Mouse (Mus musculus) heart, postnatal 4 days (tissue): ENCODE data around the gene Stard13. TPM values are rescaled to one million over a fixed set of nuclear protein-coding genes. Genes with fewer than 3 reads are reported as not detected.
A peak's percentile ranks its signal among the peaks of the same experiment; 100 is the strongest.

Experiments used
- DNase-seq: peaks from one replicate; pipeline ENCODE4 v3.0.0; 2021
- total RNA-seq, 2 experiments: library from RNA; stranded (reverse); gene quantifications; 2 replicates each; pipeline ENCODE4 v1.2.3; 2021

Gene Stard13
- total RNA-seq, 2 experiments from 2014 or later: 20.1 to 20.8 TPM

DNA sequence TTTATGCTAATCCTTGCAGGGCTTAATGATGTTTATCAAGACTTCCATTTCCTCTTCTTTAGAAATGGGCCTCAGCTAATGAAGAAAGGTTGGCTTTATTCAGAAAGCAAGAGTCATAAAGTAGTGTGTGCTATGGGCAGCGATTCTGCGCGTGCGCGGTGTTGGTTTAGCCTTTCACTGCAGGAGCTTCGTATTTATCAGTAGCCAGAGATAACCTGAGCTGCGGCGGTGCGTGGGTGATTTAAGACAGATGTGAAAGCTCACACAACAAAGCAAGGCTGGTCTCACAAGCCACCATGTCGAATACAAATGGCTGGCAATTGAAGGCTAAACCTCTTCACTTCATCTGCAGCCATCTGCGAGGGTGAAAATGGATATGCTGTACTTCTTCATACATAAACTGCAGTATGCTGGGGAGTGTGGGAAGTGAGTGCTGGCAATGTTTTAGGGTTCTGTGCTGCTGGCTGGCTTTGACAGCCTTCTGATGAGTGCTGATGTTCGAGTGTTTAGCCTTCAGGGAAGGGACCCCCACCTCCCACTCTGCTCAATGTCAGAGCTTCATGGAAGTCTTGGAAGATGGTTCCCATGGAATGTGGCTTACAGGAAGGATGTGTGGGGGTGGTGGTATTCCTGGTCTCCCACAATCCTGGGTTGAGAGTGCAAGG is 177.2 kb downstream of the Stard13 start:
- no peak for DNase-seq

DNA sequence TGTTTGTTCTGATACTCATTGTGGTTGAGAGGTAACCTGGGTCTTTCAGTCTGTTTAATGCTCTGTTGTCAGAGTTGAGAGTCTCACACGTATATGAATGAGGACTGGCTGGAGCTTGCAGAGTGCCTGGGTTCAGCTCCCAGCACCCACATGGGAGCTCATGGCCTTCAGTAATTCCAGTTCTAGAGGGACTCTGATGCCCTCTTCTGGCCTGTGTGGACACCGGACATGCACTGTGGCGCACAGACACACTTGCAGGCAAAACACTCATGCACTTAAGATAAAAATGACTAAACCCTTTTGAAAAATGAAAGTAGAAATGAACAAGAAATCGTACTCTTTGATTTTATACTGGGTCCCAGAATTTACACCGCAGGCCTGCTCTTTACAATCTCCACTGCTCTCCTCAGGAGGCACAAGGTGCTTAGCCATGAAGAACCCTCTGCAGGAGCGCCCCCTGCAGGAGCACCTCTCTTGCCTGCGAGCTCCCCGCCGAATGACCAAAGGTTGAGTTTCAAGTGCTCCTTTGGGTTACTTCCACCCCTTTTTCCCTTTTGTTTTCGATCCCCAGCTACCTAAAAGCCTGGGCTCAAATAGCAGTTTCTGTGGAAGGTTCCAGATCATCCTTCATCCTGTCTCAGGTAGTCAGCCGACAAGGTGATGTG is 178.1 kb downstream of the Stard13 start:
- DNase-seq: no peak

DNA sequence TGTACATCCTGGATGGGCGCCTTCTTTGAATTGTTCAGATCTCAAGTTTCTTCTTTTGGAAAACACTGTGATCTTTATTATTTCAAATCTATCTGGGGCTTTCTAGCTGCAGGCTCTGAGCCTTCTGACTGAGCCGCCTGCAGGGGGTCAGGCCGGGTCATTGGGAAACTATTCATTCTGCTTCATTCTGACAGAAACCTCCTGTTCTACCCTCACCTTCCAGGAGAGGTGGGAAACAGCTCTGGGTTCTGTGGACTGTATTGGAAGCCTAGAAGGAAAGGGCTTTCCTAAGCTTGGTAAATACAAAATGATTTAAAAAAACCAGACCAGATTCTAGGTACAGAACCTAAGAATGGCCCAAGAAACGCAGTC is 178.9 kb downstream of the Stard13 start:
- DNase-seq: no peak

DNA sequence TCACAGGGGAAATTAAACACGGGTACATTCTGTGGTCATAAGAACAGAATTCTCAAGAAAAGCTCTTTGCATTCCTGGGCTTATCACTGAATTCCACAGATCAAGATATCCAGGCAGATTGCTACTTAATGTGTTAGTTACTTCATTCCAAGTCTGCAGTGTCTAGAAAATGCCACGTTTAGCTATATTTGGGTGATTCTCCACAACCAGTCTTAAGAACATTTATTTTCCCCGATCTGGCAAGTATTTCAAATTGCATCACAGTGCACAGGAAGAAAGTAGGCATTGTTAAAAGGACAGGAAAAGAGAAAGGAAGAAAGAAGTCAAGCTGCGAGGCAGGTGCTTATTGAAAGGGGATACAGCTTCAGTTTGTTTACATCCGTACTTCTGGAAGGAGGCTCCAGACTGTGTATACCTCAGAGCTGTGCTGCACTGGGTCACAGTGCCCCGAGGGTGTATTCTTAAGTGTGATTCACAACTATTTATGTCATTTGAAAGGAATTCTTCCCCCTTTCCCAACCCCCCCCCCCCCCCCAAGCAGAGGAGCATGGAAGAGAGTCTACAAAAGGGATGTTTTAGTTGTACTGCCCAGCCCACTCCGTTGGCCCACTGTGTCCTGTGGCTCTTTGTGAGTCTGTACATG is 179.4 kb downstream of the Stard13 start:
- DNase-seq: no peak

DNA sequence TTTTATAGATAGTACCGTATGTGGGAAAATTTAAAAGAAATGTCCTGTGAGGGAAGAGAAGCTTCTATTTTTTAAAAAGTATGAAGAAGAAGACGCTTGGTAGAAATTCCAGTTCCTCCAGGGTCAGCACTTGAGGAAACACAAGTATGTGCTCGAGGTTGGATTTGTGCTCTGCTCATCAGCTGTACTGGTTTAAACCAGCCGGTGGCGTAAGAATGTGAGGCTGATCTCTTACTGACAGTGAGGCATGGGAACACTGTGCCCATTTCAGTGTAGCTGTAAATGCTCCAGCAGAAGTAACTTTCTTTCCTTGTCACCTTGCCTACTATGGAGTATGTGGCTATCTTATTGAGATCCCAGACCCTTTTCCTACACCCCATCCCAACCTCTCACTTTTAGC is 180.4 kb downstream of the Stard13 start:
- no peak for DNase-seq

DNA sequence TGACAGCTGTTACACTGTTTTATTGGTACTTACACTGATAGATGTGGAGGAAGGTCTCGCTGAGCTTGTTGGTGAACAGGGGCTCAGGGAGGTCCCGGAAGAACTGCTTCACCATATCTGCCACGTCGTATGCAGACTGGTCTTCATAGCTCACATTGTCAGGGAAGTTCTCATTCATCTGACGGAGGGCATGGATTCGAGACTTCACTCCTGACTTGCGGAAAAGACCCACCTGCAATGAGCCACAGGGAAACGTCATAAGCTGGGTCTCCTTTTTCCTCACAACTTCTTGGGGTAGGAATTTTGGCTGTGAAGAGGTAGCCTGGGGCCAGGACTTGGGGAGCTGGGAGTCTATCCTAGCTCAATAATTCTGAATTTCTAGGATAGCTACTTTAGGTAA is 181.3 kb downstream of the Stard13 start:
- no peak for DNase-seq

DNA sequence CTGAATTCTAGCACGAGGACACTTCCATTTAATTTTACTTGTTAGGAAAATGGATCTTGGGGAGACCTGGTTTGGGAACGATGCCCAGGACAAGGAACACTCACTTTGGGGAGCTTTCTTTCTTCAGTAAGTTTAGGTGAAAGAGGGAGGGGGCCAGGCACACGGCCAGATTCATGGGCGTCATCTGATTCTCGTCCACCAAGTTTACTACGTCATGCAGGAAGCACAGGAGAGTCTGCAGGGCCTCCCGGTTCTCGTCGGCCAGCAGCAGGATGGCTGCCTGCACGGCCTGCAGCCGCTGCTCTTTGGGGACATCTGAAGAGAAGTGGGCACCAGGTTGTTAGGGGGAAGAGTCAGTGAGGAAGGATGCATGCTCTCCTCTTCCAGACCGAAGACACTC is 186.1 kb downstream of the Stard13 start:
- DNase-seq: peak; percentile 54

DNA sequence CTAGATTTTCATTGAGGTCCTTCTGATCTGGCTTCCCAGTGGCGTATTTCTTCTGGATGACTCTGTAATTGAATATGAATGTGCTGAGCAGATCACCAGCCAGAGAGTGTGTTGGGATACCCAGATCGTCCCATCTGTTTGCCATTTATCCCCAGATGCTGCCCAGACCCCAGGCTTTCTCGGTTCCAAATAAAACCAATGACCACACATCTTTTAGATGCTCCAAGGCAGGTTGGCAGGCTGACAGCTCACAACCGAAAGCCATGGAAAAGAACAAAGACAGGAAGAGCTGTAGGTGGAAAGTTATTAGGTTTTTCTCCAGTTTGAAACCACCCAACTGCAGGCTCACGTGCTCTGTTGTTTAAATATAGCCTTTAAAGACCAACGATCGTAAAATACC is 186.7 kb downstream of the Stard13 start:
- peak; percentile 68 for DNase-seq

DNA sequence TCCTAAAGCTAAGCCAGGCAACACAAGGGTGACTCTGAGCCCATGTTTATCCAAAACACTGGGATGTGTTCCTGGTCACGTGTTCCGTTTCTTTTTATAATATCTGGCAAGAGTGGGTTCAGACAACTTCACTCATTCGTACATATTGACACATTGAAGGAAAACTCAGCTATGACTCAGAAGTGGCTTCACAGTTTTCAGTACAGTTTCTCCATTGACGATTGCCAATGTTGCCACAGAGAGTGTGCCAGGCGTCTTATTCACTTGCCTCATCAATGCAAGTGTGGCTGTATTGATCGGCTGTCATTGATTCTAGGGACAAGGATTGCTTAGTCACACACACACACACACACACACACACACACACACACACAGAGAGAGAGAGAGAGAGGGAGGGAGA is 187.5 kb downstream of the Stard13 start:
- DNase-seq: no peak

DNA sequence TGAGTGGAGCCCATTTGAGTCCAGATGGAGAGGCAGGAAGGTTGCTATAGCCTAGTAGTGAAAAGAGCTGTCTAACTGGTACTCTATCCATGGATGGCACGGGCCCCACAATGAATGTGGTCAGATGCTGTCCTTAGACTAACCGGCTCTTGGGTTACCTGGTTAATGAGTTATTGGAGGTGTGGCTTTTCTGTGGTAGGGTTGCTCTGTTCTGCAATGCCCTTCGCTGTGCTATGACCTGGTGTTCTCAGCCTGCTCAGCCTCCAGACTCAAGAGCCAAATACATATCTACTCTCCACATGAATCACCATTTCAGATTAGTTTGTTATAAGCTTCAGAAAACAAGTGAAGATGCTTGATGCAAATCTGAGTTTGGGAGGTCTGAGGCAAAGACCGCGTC is 190.7 kb downstream of the Stard13 start:
- DNase-seq: no peak

DNA sequence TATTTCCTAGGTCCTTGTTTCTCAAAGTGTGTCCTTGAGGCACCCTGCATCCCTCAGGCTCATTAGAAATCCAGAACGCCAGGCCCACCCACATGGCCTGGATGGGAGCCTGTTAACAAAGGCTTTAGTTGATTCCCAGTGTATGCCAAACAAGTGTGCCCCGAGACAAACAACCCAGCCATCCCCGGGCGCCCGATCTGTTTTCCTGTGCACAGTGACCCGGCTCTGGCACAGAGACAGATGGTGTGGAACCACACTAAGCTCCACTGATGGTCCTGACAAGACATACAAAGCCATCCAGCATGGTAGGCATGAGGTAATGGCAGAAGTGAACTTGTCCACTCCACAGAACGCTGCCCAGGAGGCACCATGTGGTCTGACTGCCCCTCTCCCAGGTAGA is 195.8 kb downstream of the Stard13 start:
- DNase-seq: no peak

DNA sequence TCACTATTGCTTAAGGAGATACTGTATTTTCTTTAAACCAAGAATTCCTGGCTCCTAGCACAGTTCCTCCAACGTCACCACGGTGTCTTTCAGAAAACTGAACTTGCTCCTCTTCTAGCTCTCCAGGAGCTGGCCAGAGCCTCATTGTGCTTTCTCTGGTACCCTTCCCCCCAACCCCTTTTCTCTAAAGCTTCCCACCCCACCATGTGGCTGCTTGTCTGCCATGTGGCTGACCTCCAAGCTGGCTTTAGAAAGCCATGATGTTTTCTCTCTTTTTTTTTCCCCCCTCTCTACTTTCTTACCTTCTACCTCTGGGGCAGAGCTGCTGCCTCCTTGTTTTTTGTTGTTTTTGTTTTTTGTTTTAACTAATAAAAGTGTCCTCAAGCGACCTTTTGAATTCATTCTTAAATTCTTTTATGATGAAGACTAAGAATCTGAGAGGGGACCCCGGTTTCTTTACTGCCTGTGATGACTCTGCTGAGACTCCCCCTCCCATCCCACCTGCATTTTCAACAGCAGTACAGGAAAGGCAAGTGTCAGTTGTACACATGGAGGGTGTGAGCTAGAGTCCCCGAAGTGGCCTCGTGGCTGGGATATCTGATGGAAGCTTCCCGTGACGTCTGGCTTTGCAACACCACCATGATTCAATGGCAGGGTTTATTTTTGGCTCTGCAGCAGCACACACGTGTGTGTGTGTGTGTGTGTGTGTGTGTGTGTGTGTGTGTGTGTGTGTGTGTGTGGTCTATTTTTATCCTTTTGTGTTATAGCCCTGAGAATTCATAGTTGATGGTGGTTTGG is 198.7 kb downstream of the Stard13 start:
- DNase-seq: no peak

DNA sequence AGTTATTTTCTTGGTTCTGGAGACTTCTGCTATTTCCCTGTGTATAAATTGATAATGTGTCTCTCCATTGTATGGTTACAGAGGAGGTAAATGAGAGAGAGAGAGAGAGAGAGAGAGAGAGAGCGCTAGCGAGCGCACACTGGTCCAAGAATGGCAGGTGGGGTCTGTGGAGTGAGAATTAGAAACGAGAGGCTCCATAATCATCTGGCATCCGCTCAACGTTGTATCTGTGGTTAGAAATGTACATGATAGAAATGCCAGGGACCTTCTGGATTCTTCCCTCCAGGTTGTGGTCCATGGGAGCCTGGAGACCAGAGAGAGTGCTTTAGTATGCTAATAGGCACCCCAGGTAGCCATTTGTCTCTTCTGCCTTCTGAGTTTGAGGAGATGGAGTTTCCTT is 204.7 kb downstream of the Stard13 start:
- no peak for DNase-seq

DNA sequence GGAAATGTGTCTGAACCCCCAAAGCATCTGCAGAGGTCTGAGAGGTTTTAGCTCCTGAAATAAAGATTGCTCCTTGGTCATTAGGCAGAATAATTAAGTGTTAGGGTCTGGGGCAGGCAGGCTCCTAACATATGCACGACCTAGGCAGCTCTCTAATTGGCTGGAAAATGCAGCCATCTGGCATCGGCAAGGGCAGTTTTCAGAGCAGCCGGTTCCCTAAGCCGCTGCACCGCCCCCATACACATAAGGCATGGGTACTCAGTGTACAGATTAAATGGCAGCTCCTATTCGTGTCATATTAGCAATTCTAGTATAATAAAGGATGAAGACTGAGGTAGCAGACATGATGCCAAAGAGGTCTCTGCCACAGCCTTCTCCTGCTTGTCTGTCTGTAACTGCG is 206.5 kb downstream of the Stard13 start:
- no peak for DNase-seq

DNA sequence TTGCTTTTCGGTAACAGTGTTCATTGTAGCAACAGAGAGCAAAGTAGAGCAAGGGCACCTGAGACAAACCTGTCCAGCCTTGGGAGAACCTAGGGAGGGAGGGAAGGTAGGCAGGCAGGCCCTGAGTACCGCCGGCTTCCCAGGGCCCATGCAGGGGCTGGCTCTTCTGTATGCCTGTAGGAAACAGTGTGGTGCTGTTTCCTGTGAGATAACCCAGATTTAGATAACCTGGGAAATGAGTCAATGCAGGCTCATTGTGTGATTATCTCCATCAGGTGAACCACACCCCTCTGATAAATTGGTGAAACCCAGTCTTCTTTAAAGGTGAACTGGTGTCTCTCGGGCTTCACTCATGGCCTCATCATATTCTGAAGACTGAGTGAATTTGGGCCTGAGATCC is 207.6 kb downstream of the Stard13 start:
- no peak for DNase-seq

DNA sequence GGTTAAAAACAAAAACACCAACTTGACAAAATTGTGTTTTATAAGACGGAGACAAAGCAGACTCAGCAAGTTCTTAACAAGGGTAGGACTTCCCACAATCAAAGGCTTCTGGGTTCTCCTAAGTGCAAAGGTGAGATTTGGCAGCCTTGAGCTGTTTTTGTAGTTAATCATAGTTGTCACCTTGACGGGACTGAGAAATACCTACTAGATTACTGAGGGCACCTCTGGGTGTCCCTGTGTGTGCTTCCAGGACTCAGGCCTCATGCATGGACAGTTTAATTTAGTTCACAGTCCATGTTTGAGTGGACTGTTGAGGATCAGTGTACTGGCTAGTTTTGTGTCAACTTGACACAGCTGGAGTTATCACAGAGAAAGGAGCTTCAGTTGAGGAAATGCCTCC is 209.2 kb downstream of the Stard13 start:
- no peak for DNase-seq

DNA sequence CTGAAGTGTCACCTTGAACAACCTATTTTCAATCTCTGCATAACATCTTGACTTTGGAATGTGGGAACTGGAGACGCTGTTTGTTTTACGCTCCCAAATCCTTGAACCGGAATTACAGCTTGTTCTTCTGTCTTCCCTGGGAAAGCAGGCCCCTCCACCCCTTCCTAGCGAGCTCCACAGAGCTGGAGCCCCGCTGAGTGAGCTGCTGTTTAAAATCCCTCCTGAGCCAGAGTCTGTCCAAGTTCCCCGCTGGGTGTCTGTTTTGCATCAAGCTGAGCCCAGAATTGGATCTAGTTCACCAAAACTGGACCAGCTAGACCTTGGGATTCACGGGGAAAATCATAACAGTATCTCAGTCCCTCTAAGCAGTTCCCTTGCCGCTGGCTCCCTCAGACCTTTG is 210.2 kb downstream of the Stard13 start:
- peak; percentile 39 for DNase-seq

DNA sequence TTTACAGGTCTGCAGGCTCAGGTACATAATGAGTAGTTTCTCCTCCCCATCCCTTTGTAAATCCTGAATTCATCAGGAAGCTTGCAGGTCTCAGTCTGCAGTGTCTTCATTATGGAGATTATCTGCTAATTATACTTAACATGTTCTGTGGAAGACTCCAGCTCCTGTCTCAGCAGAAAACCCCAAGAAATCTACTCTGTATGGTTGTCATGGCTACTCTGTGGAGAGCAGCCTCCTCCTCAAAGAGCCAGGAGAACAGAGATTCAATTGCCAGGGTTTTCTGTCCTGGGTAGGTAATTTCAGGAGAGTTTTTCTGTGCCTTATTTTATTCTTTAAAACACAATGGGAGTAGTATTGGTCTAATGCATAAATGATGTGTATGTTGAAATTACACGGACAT is 210.7 kb downstream of the Stard13 start:
- DNase-seq: no peak

DNA sequence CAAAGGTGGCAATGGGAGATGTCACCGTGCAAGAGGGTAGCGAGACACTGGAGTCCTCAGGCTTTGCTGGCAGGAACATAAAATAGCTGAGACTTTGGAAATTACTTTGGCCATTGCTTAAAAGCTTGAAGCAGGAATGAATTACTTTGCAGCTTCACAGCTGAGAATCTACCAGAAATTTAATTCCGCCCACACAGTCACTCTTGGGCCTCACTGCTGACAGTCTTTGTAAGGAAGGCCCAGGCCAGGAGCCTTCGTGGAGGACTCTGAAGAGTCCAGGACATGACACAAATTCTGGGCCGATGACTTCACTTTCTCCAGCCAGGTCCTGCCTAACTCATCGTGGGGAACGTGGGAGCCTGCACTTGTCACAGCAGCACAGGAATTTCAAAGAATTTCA is 211.6 kb downstream of the Stard13 start:
- DNase-seq: no peak

DNA sequence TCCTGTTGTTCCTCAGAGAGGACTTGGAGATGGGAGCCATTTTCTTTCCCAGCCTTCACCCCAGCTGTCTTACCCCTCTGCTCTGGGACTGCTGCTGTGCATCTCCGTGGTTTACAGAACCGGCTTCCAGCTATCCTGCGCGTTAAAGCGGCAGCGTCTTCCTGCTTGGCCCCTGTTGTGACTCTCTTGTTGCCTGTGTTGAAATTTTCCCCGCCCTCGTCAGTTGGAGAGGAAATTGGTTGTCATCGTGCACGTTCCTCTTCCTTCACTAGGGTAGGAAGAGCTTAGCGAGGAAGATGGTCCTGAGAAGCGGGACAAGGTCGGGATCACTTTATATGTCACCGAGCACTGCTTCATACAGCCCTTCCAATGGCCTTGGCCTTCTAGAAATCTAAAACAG is 212.8 kb downstream of the Stard13 start:
- no peak for DNase-seq

DNA sequence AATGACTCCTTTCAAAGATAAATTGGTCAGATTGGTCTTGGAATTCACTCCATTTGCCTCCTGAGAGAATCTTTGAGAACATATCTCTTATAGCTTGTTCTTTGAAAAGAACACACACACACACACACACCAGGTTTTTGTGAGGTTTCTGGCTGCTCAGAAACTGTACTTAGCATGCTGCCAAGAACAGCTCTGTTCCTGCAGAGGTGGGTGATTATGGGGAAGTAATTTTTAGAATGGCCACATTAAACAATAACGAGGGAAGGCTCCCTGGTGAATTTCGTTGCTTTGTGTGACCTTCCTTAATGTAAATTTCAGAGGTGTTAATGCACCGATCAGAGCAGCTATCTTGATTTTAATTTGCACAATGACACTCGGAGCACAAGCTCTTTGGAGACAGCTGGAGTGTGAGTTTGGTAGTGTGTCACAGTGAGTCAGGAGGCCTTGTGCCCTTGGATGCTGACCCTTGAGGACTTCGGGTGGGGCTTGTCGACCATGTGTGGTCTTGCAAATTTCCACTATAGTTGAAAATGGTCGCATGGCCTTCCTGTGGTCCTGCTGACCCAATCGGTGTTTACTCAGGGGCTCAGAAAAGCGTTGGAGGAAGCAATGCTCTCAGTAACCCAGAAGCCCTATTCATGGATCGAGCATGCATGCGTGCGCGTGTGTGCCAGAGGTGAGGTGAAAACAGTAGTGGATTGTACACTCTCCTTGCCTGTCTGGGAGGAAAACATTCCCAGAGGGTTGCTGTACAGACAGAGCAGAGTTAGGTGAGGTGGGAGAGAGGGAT is 213.4 kb downstream of the Stard13 start:
- DNase-seq: no peak

DNA sequence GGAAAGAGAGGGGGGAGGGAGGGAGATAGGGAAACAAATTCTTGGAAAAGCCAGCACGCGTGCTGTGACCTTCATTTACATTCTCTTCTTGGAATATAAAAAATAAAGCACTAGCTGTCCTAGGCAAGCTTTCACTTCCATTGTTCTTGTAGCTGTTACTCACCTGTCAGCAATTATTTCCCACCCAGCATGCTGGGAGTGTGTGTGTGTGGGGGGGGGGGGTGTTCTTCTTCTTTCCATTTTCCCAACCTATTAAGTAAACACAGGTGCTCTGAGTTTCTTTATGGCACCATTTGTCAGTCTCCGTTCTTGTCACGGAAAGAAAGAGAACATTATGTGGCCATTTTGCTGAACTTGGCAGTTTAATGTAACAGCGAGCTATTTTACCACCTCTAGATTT is 214.7 kb downstream of the Stard13 start:
- no peak for DNase-seq

DNA sequence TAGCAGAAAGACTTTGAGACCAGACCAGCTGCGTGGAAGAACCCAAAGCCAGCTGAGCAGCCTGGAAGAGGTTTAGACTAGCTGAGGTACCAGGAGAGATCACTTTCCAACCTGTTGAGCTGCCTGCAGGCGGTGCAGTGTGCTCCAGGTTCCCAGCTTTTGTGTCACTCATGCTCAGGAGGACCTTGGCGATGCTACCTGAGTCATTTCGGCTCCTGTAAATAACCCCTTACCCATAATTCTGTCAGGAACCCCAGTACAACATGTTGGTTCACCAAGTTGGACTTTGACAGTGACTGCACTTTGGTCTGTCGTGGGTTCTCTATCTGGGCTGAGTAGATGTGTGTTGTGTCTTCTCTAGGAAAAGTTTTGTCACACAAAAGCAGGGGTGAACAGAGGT is 215.2 kb downstream of the Stard13 start:
- DNase-seq: no peak
